Mouse (Mus musculus) left cerebral cortex, postnatal 10 days (tissue): ENCODE measurements around the gene Spem1. TPM values are rescaled to one million over a fixed set of nuclear protein-coding genes. Genes with fewer than 3 reads are reported as not detected.

ENCODE experiments used
- DNase-seq, 2 experiments: peaks; one replicate each; pipeline ENCODE4 v3.0.0; 2021 to 2022; ENCODE audit warnings: low spot score in 2 of 2, mixed read lengths in 1 of 2; ENCODE audit errors: extremely low spot score in 1 of 2
- intact Hi-C: fragments of 180-260 bp; cut with DNase I; formaldehyde crosslinking; loops from one replicate; pipeline ENCODE4 v1.15.1; 2025
- total RNA-seq, 2 experiments: library from RNA; stranded (reverse); gene quantifications; 2 replicates each; pipeline ENCODE4 v1.2.3; 2021

Spem1 gene
- total RNA-seq, 2 experiments from 2014 or later = 0.45 to 0.57 TPM

DNA sequence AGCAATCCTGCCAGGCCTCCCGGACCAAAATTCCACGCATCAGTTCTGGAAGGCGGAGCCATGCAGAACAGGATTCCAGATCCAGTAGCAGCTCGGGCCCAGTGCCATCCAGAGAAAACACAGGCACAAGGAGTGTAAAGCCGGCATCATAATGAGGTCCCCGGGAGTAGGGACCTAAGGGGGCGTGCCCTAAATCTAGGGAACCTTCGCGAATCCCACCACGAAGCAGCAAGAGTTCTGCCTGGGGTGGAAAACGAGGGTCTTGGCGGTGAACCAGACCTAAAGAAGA lies 17.4 kb downstream of the Spem1 start:
- no peak for DNase-seq
- intact Hi-C loops = loop anchor here (5.0 kb wide), 2 partner anchors 33 to 73 kb away; partner anchors contain the start of genes Nlgn2, Tmem256 and Tmem95

DNA sequence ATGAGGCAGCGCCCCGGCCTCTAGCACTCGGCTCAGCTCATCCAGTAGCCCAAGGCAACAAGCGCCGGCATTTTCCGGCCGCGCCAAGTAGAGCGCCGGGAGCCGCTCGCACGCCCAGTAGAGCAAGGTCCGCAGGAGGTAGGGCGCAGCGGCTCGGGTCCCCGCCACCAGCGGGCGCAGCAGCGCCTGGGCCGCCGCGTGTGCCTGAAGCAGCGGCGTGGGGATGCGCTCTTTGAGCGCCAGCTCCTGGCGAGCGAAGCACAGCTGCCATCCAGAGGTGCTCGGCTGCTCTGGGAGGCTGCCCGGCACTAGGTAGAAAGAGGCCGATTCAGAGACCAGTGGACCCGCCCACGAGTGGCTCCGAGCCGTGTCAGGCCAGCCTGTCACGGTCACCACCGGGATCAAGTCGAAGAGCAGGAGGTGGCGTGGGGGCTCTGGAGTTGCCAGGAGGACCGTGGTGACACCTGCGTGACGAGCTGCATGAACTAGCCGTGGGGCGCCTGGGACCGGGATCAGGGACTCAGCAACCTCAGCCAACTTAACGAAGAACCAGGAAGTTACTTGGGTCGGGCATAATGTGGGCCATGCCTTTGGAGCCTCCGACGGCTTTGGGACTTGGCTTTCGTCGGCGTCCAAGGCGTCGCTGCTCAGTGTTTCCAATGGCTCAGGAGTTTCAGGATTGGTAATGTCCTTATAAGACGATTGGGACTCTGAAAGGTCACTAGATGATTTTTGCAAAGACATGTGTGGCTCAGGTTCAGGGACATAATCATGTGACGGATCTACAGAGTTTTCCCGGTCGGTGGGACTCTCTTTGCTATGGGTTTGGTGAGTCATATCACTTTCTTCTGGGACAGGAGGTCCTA lies 18.0 kb downstream of the Spem1 start:
- peak; percentile 50 to 81 for DNase-seq
- intact Hi-C loops = loop anchor here (2.0 to 5.0 kb wide), 3 partner anchors 33 to 73 kb away; partner anchors contain the start of genes Nlgn2, Polr2a, Tmem256 and Tmem95

DNA sequence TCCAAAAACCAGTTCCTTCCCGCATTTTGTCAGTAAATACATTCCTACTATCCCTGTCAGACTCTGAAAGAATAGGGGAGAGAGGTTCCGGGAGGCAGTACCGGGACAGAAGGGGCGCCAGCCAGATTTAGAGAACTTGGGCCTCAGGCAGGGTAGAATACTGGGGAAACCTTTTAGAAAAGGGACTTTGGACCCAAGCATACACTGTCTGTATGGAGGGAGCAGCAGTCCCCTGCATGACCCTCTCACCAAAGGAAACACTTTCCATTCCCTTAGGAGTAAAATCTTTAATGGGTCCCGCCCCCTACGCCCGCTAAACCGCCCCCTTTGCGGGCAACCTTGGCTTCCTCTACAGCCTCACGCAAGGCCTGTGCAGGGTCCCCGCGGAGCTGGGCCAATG lies 18.7 kb downstream of the Spem1 start:
- intact Hi-C loops = loop anchor here (2.0 to 5.0 kb wide), 3 partner anchors 34 to 74 kb away; partner anchors contain the start of genes Nlgn2, Polr2a, Tmem256 and Tmem95
- no peak for DNase-seq

DNA sequence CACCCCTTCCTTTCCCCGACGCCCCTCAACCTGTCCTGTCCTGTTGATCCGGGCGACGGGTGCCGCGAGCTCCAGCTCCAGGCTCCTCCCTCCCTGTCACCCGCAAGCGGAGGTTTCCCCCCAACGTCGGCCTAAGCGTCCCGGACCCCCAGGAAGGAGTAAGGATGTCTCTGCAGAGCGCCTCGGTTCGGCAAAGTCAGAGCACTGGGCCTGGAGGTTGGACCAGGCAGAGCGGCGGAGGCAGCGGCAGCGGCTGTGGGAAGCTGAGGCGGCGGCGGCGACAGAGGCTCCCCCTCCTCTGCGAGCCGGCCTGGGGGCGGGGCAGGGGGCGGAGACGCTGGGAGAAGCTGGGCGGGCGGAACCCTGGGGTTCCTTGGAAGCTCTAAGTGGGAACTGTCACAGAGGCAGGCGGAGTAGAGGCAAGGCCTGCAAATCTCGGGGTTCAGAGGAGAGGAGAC lies 19.3 kb downstream of the Spem1 start:
- intact Hi-C loops = loop anchor here (2.0 to 5.0 kb wide), 3 partner anchors 35 to 75 kb away; partner anchors contain the start of genes Nlgn2, Polr2a, Tmem256 and Tmem95
- DNase-seq = peak; percentile 77 to 92

DNA sequence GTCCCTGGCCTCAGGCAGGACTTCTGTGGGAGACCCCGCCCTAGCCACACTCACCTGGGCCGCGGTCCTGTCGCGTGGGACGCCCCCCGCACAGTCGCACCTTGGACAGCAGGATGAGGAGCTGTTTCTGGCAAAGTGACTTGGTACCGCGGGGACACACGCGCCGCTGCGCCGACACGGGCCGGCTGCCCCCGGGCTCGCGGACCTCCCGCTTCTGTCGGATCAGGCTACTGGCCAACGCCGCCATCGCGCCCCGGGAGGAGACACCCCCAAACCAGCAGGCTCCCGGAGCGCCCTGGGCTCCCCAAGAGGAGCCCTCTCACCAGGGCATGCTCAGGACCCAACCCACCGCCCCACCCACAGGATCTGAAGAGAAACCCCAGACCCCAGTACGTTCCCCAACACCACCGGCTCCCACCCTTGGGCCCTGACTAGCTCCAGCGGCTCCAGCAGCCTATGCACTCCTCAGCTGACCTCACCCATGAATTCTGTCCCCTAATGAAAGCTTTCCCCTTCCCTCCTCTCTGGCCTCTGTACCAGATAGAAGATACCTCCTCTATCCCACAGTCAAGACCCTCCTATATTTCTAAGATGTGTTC lies 20.5 kb downstream of the Spem1 start, which contains the start of gene Fgf11:
TSS of gene Fgf11 (minus strand) at position 479 of the 599 bp plus-strand sequence.
- intact Hi-C loops = loop anchor here (5.0 kb wide), 2 partner anchors 36 to 76 kb away; partner anchors contain the start of genes Nlgn2, Tmem256 and Tmem95

DNA sequence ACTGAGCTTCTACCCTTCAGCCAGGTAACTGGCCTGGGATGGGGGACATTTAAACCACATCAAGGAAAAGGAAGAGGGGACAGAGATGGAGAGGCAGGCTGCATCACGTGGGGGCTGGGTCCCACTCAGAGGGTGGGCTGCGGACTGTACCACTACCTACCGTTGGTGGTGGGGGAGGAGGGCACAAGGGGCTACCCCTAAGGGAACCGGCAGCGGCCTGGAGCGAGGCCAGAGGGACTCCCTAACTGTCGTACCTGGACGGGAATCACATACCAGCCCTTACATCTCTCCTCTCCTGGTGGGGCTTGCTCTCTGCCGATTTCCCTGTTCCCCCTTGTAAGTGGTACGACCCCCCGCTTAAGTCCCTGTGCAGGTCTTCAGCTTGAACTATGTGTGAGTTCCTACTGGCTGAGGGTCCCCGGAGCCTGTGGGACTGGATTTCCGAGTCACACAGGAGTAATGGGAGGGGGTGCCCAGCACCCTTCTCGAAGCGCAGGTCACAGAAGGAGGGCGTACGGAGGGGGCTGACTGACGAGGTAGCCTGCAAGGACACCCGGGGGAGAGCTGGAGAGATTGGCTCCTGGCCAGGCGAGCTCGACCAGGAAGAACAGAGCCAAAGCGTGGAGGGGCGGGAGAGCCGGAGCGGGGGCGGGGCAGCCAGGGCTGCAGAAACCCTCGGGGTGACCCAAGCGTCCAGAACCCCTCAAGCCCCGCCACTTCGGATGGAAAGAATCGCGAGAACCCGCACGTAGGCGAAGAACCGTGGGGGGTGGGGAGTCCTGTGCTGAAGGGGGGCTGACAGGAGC lies 21.4 kb downstream of the Spem1 start:
- intact Hi-C loops = loop anchor here (5.0 kb wide), 2 partner anchors 37 to 77 kb away; partner anchors contain the start of genes Nlgn2, Tmem256 and Tmem95
- peak; percentile 68 to 90 for DNase-seq

More for the DNA sequence above, 20.5 kb downstream of the Spem1 start, which contains the start of gene Fgf11:
- peak in 1 of 2 experiments; percentile 60 for DNase-seq

DNA sequence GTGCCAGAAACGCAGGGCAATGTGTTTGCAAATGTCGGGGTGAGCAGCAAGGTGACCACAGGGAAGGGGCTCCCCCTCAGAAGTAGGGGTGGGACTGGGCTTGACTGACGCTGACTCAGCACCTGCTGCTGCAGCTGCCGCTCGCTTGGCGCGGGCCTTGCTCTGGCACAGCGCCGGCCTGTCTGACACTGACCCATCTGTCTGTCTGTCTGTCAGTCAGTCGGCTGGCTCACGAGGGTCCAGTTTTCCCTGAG lies 21.9 kb downstream of the Spem1 start:
- intact Hi-C loops = loop anchor here (5.0 kb wide), 2 partner anchors 37 to 77 kb away; partner anchors contain the start of genes Nlgn2, Tmem256 and Tmem95
- DNase-seq = peak in 1 of 2 experiments; percentile 83

DNA sequence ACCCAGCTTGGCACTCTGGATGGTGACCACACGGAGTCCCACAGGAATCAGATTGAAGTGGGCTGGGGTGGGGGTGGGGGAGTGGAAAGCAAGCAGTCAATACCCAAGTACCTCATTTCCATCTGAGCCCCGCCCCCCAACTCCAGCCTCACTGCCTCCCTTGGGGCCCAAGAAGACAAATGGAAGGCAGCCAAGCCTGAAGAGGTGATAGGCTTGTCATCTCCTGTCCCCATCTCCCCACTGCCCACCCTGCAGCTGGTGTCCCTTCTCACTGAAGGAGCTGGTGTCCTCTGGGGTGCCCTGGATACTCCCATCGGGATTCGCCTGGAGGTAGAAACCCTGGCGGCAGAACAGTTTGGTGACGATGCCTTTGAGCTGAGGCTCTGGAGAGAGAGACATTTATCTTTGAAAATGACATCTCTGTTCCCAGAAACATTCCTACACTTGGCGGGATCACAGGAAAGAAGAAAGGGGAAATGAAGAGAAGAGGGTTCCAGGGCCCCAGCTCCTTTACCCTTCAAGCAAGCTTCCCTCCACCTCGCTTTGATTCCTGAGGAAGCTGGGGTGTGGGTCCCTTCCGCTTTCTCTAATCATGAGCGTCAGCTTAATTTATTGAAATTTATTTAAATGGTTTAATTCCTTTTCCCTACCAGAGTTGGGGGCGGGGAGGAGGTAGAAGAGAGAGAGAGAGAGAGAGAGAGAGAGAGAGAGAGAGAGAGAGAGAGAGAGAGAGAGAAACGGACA lies 22.4 kb downstream of the Spem1 start:
- peak in 1 of 2 experiments; percentile 68 for DNase-seq
- intact Hi-C loops = loop anchor here (5.0 kb wide), 2 partner anchors 38 to 78 kb away; partner anchors contain the start of genes Nlgn2, Tmem256 and Tmem95

DNA sequence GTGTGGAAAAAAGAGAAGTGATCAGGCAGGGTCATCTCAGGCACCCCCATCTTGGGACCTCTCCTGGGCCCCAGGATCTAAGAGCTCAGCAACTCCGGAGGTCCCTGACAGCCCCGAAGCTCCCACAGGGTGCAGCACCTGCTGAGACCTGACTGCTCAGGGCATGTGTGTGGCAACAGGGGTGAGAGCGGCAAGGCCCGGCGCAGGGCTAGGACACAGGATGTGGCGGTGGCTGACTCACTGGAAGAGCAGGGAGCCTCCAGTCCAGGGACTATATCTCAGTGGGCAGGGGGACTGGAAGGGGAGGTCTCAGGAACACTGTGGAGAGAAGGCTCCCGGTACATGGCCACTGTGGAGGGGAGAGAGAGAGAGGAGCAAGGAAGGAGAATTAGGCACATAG lies 24.1 kb downstream of the Spem1 start:
- intact Hi-C loops = no loop called here
- no peak for DNase-seq

DNA sequence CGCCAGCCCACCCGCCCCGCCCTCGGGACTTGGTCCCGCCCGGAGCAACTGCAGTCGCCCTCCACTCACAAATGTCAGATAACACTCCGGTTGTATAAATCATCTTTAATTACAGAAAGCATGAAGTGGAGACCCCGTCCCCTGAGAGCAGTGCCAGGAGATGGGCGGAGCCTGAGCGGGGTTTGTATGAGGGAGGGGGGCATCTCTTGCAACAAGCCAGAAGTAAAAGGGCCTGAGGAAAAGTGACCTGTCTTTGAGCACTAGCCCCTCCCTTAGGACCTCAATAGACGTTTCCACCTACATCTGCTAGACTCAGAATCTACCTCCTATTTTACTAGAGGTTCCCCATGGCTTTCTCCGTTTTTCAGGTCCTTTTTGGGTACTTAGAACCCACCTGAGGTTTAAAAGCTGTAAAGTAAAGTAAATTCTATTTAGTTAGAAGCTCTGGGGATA lies 26.0 kb downstream of the Spem1 start:
- intact Hi-C loops = no loop called here

DNA sequence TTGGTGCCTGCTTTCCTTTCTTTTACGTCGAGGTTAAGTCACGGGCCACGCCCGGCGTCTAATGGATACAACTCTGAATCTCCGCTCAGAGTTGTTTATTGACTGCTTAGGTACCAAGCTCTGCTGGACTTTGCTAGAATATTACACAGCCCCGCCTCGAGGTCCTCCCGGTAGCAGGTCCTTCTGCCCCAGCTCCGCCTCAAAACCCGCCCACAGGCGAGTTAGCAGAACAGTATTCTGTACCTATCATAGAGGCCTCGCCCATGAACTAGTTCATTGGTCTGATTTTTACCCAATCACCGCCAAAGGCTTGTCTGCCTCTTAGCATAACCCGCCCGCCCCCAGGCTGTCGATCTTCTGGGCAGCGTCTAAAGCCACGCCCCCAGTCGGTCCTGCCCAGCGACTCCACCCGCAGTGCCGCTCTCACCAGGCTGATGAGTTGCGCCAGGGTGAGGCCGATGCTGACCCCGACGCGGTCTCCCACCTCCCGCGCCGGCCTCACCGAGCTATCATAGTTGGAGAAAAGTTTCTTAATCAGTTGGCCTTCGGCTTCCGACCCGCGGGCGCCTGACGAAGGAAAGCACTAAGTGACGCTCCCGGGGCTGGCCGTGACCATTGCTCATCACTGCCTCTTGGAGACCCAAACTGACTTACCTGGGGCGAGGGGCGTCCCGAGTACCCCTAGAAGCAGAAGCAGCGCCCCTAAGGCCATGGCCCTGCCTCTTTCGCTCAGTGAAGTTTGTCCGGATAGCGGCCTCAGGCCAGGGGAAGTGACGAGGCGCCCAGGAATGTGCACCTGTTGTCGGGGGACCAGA lies 26.6 kb downstream of the Spem1 start, which contains the start of gene Chrnb1:
TSS of gene Chrnb1 (minus strand) at position 776 of the 815 bp plus-strand sequence.
- intact Hi-C loops = no loop called here

More for the DNA sequence above, 26.0 kb downstream of the Spem1 start:
- DNase-seq = no peak

DNA sequence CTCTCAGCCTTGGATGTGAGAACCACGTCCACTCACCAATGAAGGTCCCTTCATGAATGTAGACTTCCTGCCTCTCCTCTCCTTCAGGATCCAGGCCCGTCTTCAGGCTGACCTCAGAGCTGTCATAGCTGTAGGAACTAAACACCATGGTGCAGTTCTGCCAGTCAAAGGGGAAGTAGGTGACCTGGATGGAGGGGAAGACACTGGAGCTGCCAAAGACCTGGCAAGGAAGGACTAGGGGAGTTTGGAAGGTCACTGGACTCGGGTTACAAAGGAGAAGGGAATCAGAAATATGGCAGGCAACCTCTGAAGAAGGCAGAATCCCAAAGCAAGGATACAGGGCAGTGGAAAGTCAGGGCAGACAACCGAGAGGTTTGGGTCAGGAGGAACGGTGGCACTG lies 28.6 kb downstream of the Spem1 start:
- intact Hi-C loops = no loop called here

More for the DNA sequence above, 26.6 kb downstream of the Spem1 start, which contains the start of gene Chrnb1:
- DNase-seq = peak; percentile 92 to 95

DNA sequence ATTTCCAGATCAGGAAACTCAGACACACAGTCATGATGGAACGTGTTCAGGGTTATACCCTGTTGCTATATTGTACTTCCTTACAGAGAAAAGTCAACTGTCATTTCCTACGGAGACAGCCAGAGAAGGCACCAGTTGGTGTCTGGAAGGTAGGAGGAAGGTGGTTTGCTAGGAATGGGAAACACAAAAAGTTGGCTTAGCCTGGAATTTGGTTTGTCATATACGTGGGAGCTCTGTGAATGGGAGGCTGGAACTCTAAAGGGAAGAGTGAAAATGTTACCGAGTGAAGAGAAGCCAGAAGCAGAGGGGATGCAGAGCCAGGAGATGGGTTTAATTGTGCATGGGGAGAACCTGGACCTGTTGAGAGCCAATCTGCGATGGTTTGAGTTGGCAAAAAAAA lies 30.6 kb downstream of the Spem1 start:
- intact Hi-C loops = no loop called here
- DNase-seq = no peak

More for the DNA sequence above, 28.6 kb downstream of the Spem1 start:
- no peak for DNase-seq

DNA sequence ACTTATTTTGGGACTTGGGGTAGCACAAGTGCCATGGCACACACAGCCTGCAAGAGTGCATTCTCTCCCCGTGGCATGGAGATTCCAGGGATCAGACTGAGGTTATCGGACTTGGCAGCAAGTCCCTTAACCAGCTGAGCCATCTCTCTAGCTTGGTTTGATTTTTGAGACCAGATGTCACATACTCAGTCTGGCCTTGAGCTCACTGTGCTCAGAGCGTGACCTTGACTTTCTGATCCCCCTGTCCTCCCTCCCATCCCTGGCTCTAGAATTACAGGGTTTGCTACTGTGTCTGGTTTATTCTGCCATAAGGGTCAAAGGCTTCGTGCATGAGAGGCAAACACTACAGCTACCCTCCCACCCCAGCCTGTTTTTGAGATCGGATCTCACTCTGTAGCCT lies 32.5 kb downstream of the Spem1 start:
- DNase-seq = no peak
- intact Hi-C loops = no loop called here

DNA sequence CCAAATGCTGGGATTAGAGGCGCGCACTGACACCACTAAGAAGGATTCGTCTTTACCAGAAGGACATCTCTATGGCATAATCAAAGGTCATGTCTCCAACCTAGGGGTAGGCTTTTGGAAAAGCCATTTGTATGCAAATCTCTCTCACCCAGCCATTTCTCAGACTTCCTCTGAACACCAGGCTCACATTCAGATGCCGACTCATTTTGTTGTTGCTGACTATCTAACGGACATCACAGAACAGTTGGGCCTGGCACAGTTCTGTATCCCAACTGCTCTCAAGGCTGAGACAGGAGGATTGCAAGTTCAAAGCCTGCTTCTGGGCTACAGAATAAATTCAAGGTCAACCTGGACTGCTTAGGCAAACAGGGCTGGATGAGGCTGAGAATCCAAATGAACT lies 34.7 kb downstream of the Spem1 start:
- DNase-seq = no peak
- intact Hi-C loops = no loop called here

DNA sequence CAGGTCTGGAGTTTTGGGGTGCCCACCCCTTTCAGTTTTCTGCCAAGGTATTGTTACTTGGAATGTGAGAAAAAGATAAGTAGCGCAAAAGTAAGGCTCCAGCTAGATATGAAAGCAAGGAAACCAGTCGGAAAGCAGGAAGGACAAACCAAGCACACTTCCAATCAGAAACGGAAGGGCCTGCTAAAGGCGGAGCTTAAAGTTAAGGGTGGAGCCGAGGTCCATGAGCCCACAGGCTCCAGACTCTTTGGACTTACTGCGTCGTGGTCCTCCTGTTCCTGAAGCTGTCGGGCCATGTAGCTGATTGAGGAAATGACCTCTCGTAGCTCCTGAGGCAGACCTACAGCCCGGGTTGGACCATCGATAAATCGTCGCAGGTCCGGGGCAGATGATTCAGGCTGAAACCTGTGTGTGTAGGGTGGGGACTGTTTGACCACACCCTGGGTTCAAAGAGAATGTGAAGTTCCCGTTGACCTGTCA lies 37.1 kb downstream of the Spem1 start:
- DNase-seq = no peak
- intact Hi-C loops = no loop called here

DNA sequence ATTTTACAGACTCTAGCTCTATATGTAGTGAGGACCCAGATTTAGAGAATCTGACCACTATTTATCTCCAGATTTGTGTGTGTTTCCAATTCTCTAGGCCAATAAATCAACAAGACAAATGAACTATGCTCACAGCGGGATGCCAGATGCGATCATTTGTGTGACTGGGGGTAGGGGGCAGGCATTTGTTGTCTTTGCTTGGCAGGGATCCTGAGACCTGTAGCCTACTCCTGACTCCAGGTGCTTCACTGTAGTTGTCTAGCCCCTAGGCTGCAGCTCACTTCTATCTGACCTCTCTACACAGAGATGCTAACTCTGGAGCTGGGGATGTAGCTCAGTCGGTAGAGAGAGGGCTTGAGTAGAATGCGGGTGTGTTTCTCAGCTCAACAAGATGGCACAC lies 40.2 kb downstream of the Spem1 start:
- DNase-seq = no peak
- intact Hi-C loops = no loop called here
